Mouse (Mus musculus) cortical plate, adult 2 months (tissue): ENCODE measurements around the gene Treml2.

Experiments used
- CTCF ChIP-seq: fragments of 200-500 bp; IDR thresholded peaks from 2 replicates; pipeline ENCODE4 v1.5.1; 2011; ENCODE audit warnings: mild to moderate bottlenecking, control low read depth, low read length; ENCODE audit not compliant: insufficient read depth; ENCODE audit errors: extremely low read depth
- POLR2A ChIP-seq: fragments of 200-500 bp; IDR thresholded peaks from 2 replicates; pipeline ENCODE4 v1.6.1; 2011; ENCODE audit warnings: mild to moderate bottlenecking, low read length, control low read depth; ENCODE audit not compliant: insufficient read depth; ENCODE audit errors: extremely low read depth

DNA sequence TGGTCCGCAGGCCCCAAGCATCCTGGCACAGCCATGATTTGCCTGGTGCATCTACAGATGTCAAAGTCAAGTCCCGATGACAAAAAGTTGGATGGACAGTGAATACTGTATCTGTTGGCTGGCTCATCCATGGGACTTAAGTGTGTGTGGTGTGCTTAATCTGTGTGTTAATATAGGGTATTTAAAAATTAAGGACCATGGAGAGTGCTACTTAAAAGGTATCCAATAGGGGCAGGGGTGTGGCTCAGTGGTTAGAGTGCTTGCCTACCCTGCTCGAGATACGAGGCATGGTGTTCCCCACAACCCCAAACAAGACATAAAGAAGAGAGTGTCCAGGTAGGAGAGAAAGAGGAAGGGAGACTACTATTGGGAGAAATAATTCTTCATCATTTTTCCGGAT lies 2.5 kb downstream of the Treml2 start:
- TF ChIP-seq POLR2A (no peak), CTCF (no peak)
